Mouse (Mus musculus) gastrocnemius, adult 18-20 months (tissue): Measurements from ENCODE around the gene Acod1. TPM values are rescaled to one million over a fixed set of nuclear protein-coding genes. Genes with fewer than 3 reads are reported as not detected.

Source experiments
- DNase-seq: peaks from one replicate; pipeline ENCODE4 v3.0.0; 2021; ENCODE audit warnings: low spot score
- total RNA-seq, 2 experiments: library from RNA; stranded (reverse); gene quantifications; 2 replicates each; pipeline ENCODE4 v1.2.3; 2021

Gene Acod1
- total RNA-seq, 2 experiments from 2014 or later: not detected

DNA sequence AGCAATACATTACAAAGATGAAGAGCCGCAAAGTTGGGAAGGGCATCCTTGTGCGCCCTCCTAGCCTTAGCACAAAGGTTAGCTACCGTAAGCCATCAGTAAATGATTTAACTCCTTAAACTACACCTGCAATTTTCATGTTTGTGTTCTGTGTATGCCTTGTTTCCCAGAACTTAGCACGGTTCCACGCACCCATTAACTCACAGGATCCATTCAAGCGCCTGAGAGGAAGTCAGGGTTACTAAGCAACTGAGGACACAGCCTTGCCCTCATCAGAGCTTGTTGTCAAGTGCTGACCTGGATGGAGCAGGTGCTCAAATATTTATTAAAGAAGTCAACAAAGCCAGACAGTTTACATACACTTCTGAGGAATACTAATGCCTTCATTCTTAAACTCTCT, 55.5 kb downstream of the Acod1 start:
- no peak for DNase-seq

GRCm38 (mm10) chr14:103102731-103103335, 56.1 kb downstream of the Acod1 start:
- DNase-seq: no peak

Other genes starting within 250 kb of the Acod1 start
- gene Kctd12, start 64.3 kb upstream of the Acod1 start, total RNA-seq: 1 to 10 TPM; 6.5 to 8.0 TPM
- gene Cln5, start 23.2 kb downstream of the Acod1 start, total RNA-seq: 10 to 100 TPM; 11.6 to 14.4 TPM
- gene Fbxl3, start 52.6 kb downstream of the Acod1 start, total RNA-seq: 10 to 100 TPM; 61.4 to 62.2 TPM